Mouse (Mus musculus) heart, embryonic 16.5 days (tissue): ENCODE measurements around the gene Fars2. TPM values are rescaled to one million over a fixed set of nuclear protein-coding genes. Genes with fewer than 3 reads are reported as not detected.

Experiments used
- ATAC-seq: fragments of 200-750 bp; cut with Nextera tagmentation; replicated peaks from 2 replicates; pipeline ENCODE4 v1.8.0; 2017; ENCODE audit warnings: moderate number of reproducible peaks; ENCODE audit not compliant: insufficient read depth, low FRiP score; ENCODE audit errors: extremely low read depth
- H3K27ac ChIP-seq: fragments of 300-500 bp; sonication (generic); 2 replicates; pipeline ENCODE4 v1.5.1; 2014; ENCODE audit warnings: mild to moderate bottlenecking, low read length, control low read depth, moderate library complexity
- H3K27me3 ChIP-seq: fragments of 300-500 bp; sonication (generic); 2 replicates; pipeline ENCODE4 v1.6.1; 2014; ENCODE audit warnings: low read length, mixed read lengths; ENCODE audit not compliant: control insufficient read depth, insufficient read depth
- H3K36me3 ChIP-seq: fragments of 300-500 bp; sonication (generic); 2 replicates; pipeline ENCODE4 v1.6.1; 2014; ENCODE audit not compliant: control insufficient read depth, insufficient read depth
- H3K4me1 ChIP-seq: fragments of 300-500 bp; sonication (generic); 2 replicates; pipeline ENCODE4 v1.6.1; 2014; ENCODE audit warnings: low read length, mixed read lengths; ENCODE audit not compliant: control insufficient read depth, insufficient read depth
- H3K4me2 ChIP-seq: fragments of 300-500 bp; sonication (generic); 2 replicates; pipeline ENCODE4 v1.6.1; 2014; ENCODE audit warnings: low read depth, mild to moderate bottlenecking, control low read depth, low read length
- H3K4me3 ChIP-seq: fragments of 300-500 bp; sonication (generic); 2 replicates; pipeline ENCODE4 v1.5.1; 2014; ENCODE audit warnings: mild to moderate bottlenecking, control low read depth, low read length
- H3K9ac ChIP-seq: fragments of 300-500 bp; sonication (generic); 2 replicates; pipeline ENCODE4 v1.6.1; 2014; ENCODE audit warnings: low read length, control low read depth
- H3K9me3 ChIP-seq: fragments of 300-500 bp; sonication (generic); replicated peaks from 2 replicates; pipeline ENCODE4 v1.6.1; 2016; ENCODE audit warnings: low read length; ENCODE audit not compliant: control insufficient read depth
- WGBS: fragments of 180-500 bp; shearing (Covaris S2); extraction: QIAGEN DNeasy Blood & Tissue Kit; methylation state at CpG from one replicate; pipeline ENCODE4 v1.1.7; 2014; 5-methylcytosine and 5-hydroxymethylcytosine counted together
- polyA plus RNA-seq: library from polyadenylated mRNA; unstranded; fragments of >200 nt; fragmentation: Nextera tagmentation; extraction: Ambion mirVana; gene quantifications from 2 replicates; pipeline ENCODE4 v1.2.1, GENCODE M21; 2015

Gene Fars2
- polyA plus RNA-seq, 1 experiment from 2014 or later = 71.5 TPM

DNA sequence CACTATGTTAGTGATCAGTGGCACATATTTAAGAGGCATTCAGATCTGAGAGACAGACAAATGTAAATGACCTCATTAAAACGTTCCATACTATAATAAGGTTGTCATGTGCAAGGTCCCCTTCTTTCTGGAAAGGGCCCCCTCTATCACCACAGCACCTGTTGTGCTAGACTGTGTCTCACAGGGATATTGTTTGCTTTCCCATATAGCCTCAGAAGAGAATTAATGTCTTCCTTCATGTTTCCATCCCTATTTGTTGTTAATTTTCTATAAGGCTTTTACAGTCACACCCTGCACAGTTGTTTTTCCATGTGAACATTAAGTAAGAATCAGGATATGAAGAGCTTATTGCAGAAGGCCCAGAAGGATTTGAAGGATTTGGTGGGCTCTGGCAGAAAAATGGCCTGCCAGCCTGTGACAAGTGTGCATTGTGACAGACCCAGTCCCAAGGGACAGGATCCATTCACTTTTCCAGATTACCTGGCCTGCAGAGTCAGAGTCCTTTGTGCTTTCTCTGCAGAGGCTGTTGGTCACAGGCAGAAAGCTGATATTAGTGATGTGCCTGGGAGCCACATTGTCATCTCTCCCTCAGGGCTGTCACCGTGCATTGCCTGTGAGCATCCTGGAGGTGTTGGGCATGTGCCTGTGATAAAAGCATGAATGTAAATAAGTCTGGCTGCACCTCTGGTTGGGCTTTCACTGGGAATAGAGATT lies 352.4 kb downstream of the Fars2 start:
- H3K27ac ChIP-seq = no peak overlapping the region
- no peaks in the 10 kb centered on the region for H3K36me3 ChIP-seq
- no peaks in the 10 kb centered on the region for H3K27me3 ChIP-seq
- ATAC-seq = no peak
- no peak overlapping the region for H3K4me2 ChIP-seq
- no peaks in the 10 kb centered on the region; the same call in 1 of the 2 replicates for H3K4me1 ChIP-seq
- no peak overlapping the region for H3K9ac ChIP-seq
- H3K4me3 ChIP-seq = no peak overlapping the region
- no peaks in the 10 kb centered on the region for H3K9me3 ChIP-seq
- 58% methylated on average over 2 of the region's 2 CpGs for WGBS

DNA sequence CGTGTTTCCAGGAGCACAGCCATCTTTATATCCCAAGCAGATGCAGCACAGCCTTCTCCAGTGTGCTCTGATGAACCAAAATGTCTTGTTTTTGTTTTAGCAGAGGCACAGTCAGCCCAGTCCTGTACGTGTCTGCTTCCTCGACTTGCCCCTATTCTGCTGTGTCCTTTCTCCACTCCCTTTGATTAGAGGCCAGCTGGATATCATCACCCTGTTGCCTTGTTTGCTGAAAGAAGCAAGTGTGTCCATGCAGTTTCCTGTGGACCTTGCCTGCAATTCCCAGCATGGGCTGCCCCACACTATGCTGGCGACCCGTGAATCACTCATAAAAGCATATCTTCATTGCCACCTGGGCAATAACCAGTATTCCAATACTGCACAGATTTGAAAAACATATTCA lies 360.4 kb downstream of the Fars2 start:
- H3K4me3 ChIP-seq = no peak overlapping the region
- no peak overlapping the region for H3K27ac ChIP-seq
- no peak overlapping the region for H3K9ac ChIP-seq
- 39% methylated on average over 5 of the region's 5 CpGs for WGBS
- H3K36me3 ChIP-seq = no peaks in the 10 kb centered on the region
- ATAC-seq = no peak; the same call in 1 of the 2 replicates
- H3K4me1 ChIP-seq = peaks cover 4% of the 10 kb centered on the region; the same call in 1 of the 2 replicates
- H3K9me3 ChIP-seq = no peaks in the 10 kb centered on the region
- no peak overlapping the region for H3K4me2 ChIP-seq
- no peaks in the 10 kb centered on the region for H3K27me3 ChIP-seq

DNA sequence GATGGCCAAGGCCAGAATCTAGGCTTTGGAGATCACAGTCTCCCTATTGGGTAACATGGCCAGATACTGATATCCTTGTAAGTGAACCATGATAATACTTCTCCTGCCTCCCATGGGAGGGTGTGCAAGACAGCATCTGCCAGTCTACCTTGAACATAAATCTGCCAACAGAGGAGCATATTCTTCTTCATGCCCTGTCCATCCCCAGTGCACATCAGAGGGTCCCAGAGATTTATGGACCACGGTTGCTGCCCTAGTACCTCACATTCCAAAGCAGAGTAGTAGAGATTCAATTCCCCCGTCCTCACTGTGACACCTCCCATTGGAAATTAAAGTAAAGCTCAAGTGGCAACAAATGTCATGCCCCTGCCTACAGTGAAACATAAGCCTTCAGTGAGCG lies 361.0 kb downstream of the Fars2 start:
- H3K4me3 ChIP-seq = no peak overlapping the region
- WGBS = 78% methylated on average over 3 of the region's 3 CpGs

DNA sequence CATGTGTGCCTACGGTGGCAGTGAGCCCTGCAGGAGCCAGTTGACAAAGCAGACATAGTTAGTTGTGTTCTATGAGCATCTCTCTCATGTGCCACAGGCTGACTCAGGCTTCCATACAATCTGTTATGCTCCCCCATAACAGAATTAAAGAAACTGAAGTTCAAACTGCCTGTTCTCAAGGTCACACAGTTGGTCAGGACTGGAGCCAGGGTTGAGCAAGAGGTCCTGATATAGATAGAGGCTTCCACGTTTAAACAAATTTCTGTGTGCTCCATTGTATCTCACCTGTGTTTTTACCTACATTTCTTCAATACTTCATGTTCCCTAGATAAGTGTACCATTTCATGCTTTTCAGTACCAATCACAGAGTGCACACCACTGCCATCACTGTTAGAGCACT lies 362.9 kb downstream of the Fars2 start:
- Histone ChIP-seq H3K27ac (no peak overlapping the region), H3K4me1 (peaks cover 4% of the 10 kb centered on the region; the same call in 1 of the 2 replicates), H3K36me3 (no peaks in the 10 kb centered on the region), H3K4me2 (no peak overlapping the region), H3K27me3 (no peaks in the 10 kb centered on the region), H3K9me3 (no peaks in the 10 kb centered on the region), H3K9ac (no peak overlapping the region), H3K4me3 (no peak overlapping the region)
- WGBS = 76% methylated on average over 2 of the region's 2 CpGs
- ATAC-seq = no peak

More for the DNA sequence above, 361.0 kb downstream of the Fars2 start:
- Histone ChIP-seq H3K9ac (no peak overlapping the region), H3K9me3 (no peaks in the 10 kb centered on the region), H3K27ac (no peak overlapping the region), H3K27me3 (no peaks in the 10 kb centered on the region), H3K4me1 (peaks cover 4% of the 10 kb centered on the region; the same call in 1 of the 2 replicates), H3K4me2 (no peak overlapping the region), H3K36me3 (no peaks in the 10 kb centered on the region)
- no peak for ATAC-seq

DNA sequence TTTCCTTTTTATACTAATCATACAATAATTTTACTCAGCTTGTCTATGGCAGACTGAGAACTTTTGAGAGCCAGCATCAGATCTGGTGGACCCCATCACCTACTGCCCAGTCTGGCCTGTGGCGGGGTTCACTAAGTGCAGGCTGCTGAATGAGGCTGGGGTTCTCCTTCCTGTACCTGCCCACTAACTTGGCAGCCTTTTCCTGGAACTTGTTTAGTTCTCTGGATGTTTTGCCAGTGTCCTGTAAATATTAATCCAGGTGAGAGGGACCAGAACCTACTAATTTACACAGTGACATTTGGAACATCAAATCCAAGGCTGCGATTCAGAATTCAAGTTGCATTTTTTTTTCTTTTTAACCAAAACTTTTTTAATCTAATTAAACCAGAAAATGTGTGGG lies 367.2 kb downstream of the Fars2 start:
- Histone ChIP-seq H3K4me2 (no peak overlapping the region), H3K4me1 (peaks cover 3% of the 10 kb centered on the region; the same call in 1 of the 2 replicates), H3K9me3 (no peaks in the 10 kb centered on the region), H3K9ac (no peak overlapping the region), H3K4me3 (no peak overlapping the region), H3K36me3 (no peaks in the 10 kb centered on the region), H3K27ac (no peak overlapping the region), H3K27me3 (no peaks in the 10 kb centered on the region)
- 93% methylated on average over 2 of the region's 2 CpGs for WGBS
- no peak for ATAC-seq

DNA sequence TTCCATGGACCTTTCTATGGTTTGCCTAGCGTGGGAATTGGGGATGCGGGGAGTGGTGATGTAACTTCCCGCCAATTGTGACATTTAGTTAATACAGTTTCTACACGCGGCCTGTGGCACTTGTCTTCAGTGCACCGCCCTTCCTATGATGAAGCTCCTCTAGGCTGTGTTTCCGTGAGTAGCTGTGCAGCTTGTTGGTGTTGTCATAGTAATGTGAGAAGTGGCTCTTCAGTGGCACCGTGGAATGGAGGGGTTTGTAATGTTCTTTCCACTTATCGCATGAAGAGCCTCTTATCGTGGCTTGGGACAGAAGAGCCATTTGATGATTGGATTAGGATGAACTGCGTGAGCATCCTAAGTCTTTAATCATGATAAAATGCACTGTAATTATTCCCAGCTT lies 369.5 kb downstream of the Fars2 start:
- no peak overlapping the region for H3K4me3 ChIP-seq
- H3K4me2 ChIP-seq = no peak overlapping the region
- WGBS = 89% methylated on average over 11 of the region's 11 CpGs
- no peaks in the 10 kb centered on the region for H3K9me3 ChIP-seq
- H3K36me3 ChIP-seq = no peaks in the 10 kb centered on the region
- H3K27me3 ChIP-seq = no peaks in the 10 kb centered on the region
- H3K4me1 ChIP-seq = peaks cover 3% of the 10 kb centered on the region; the same call in 1 of the 2 replicates
- no peak overlapping the region for H3K9ac ChIP-seq
- ATAC-seq = no peak
- no peak overlapping the region for H3K27ac ChIP-seq

DNA sequence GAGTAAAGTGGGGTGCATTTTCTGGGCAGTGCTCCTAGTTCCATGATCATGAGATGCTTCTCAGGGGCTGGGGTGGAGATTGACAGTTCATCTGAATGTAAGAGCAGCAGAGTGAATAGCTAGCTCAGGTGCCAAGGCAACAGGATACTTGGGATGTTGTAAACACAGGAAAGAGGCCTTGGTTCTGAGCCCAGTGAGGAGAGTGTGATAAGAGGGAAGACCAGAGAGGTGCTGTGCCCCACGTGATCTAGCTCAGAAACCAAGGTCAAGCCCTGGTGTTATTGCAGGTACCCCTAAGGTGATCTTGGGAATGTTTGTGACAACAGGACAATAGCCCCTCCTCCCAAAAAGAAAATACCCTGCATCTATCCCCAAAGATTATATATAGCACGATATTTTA lies 372.2 kb downstream of the Fars2 start:
- peaks cover 3% of the 10 kb centered on the region; the same call in 1 of the 2 replicates for H3K4me1 ChIP-seq
- no peak overlapping the region for H3K9ac ChIP-seq
- no peaks in the 10 kb centered on the region for H3K9me3 ChIP-seq
- no peak overlapping the region for H3K4me3 ChIP-seq
- H3K36me3 ChIP-seq = no peaks in the 10 kb centered on the region
- no peak overlapping the region for H3K4me2 ChIP-seq
- no peak overlapping the region for H3K27ac ChIP-seq
- no peaks in the 10 kb centered on the region for H3K27me3 ChIP-seq
- 60% methylated on average over 2 of the region's 2 CpGs for WGBS
- no peak for ATAC-seq

DNA sequence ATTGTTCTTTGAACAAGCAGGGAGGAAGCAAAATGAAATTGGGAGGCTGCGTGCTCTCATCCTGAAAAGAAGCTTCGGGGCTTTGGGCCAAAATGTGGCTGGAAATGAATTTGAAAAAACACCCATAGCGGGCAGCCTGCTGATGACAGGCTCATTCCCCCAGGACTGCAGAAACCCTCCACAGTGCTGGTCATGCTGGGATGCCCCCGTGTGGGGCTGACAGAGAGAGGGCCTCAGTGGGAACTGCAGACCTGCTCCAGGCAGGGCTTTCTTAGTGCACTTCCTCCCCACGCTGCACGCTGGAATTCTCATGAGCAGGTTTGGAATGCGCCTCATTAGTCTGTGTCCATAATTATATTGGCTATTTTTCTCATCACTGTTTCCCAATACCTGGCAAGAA lies 373.4 kb downstream of the Fars2 start:
- no peaks in the 10 kb centered on the region for H3K27me3 ChIP-seq
- whole genome bisulfite sequencing = 53% methylated on average over 7 of the region's 7 CpGs
- ATAC-seq = no peak
- no peak overlapping the region for H3K9ac ChIP-seq
- H3K4me2 ChIP-seq = no peak overlapping the region
- H3K4me3 ChIP-seq = no peak overlapping the region
- peaks cover 3% of the 10 kb centered on the region; the same call in 1 of the 2 replicates for H3K4me1 ChIP-seq
- H3K27ac ChIP-seq = no peak overlapping the region
- H3K36me3 ChIP-seq = no peaks in the 10 kb centered on the region
- peaks cover 3% of the 10 kb centered on the region; the same call in 1 of the 2 replicates for H3K9me3 ChIP-seq

DNA sequence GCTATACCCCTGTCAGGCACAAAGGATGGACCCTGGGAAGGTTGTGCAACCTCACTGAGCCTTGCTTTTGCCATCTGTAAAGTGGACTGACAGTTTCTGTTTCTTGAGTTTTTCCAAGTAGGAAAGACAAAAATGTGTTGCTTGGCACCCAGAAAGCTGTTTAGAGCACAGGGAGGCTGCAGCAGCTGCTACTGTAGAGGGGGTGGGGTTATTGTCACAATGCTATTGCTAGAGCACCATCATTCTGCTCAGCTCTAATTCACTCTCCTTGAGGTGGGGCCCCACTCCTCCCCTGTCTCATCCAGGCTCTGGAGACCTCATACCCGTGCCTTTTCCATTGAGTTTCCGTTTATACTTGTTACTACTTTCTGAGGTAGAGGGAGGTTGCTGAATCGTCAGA lies 375.2 kb downstream of the Fars2 start:
- ATAC-seq = no peak
- 83% methylated on average over 3 of the region's 3 CpGs for WGBS

More for the DNA sequence above, 375.2 kb downstream of the Fars2 start:
- peaks cover 3% of the 10 kb centered on the region; the same call in 1 of the 2 replicates for H3K4me1 ChIP-seq
- no peak overlapping the region for H3K4me3 ChIP-seq
- H3K36me3 ChIP-seq = no peaks in the 10 kb centered on the region
- H3K4me2 ChIP-seq = no peak overlapping the region
- no peaks in the 10 kb centered on the region for H3K27me3 ChIP-seq
- peaks cover 7% of the 10 kb centered on the region for H3K9me3 ChIP-seq
- H3K9ac ChIP-seq = no peak overlapping the region
- no peak overlapping the region for H3K27ac ChIP-seq
